Mouse (Mus musculus): ENCODE results near the gene Fras1. TPM values are rescaled to one million over a fixed set of nuclear protein-coding genes. Genes with fewer than 3 reads are reported as not detected.

Gene Fras1
- polyA plus RNA-seq (2017; shearing (Covaris generic)) = not detected

GRCm38 (mm10) chr5:96373567-96373985, at the start of gene Fras1:
Gene Fras1, plus strand, starts transcription at chr5:96373955.

GRCm38 (mm10) chr5:96792936-96793718, 419.4 kb downstream of the Fras1 start, which contains the start of gene Anxa3:
Gene Anxa3, plus strand, starts transcription at chr5:96793339.

Other genes starting within 250 kb of the Fras1 start
- 68.4 TPM for gene Cnot6l, start 209.8 kb upstream of the Fras1 start, polyA plus RNA-seq (2017; shearing (Covaris generic))
- 25.5 TPM for gene Mrpl1, start 164.5 kb upstream of the Fras1 start, polyA plus RNA-seq (2017; shearing (Covaris generic))